Mouse (Mus musculus) midbrain, embryonic 15.5 days (tissue): ENCODE measurements around the gene Tmc5. TPM values are rescaled to one million over a fixed set of nuclear protein-coding genes. Genes with fewer than 3 reads are reported as not detected.

ENCODE experiments used
- polyA plus RNA-seq: library from polyadenylated mRNA; unstranded; fragments of >200 nt; fragmentation: Nextera tagmentation; extraction: Ambion mirVana; gene quantifications from 2 replicates; pipeline ENCODE4 v1.2.1, GENCODE M21; 2015

The Tmc5 gene
- polyA plus RNA-seq, 1 experiment from 2014 or later, result 0.19 TPM

Other genes starting within 250 kb of the Tmc5 start
- gene Syt17, start 149.1 kb upstream of the Tmc5 start, polyA plus RNA-seq, result 19.7 and 20.2 TPM in 2 replicates
- gene Itpripl2, start 105.3 kb upstream of the Tmc5 start, polyA plus RNA-seq, result 0.79 and 1.0 TPM in 2 replicates
- 85.8 and 88.2 TPM in 2 replicates for gene Coq7, start 63.9 kb upstream of the Tmc5 start, polyA plus RNA-seq
- 6.3 and 7.2 TPM in 2 replicates for gene Tmc7, start 12.6 kb upstream of the Tmc5 start, polyA plus RNA-seq
- gene Gde1, start 108.5 kb downstream of the Tmc5 start, polyA plus RNA-seq, result 186 and 194 TPM in 2 replicates
- gene Ccp110, start 115.3 kb downstream of the Tmc5 start, polyA plus RNA-seq, result 29.2 and 30.1 TPM in 2 replicates
- 102 and 105 TPM in 2 replicates for gene Vps35l, start 142.9 kb downstream of the Tmc5 start, polyA plus RNA-seq